Mouse (Mus musculus): Measurements from ENCODE around the gene Endog. TPM values are rescaled to one million over a fixed set of nuclear protein-coding genes. Genes with fewer than 3 reads are reported as not detected.

The Endog gene
- polyA plus RNA-seq, 1 experiment from 2014 or later: 16.4 TPM

DNA sequence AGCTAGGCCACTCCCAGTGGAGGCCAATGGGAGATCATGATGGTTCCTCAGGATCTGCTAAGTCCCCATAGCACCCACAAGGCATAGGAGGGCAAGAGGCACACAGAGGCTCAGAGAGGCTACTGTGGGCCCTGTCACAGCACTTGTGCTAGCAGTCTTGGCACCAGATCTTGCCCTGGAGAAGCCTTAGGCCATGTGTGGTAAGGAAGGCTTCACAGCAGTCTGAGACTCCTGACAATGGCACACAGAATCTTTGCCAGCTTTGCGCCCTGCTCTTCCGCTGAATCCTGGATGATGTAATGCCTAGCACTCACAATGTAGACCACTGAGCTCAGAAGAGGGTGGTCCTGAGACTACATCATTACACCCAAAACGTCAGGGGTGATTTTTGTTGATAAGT lies 23.4 kb downstream of the Endog start:
- H3K27me3 ChIP-seq (ENCODE audit: control insufficient read depth, insufficient read depth, low read length): no peaks in the 10 kb centered on the region
- DNase-seq (ENCODE audit: low spot score) (no peak), ATAC-seq (replicated peaks; ENCODE audit: low FRiP score) (no peak)
- H3K27ac ChIP-seq (ENCODE audit: low read depth, low read length): no peak overlapping the region
- no peak overlapping the region for H3K4me2 ChIP-seq (ENCODE audit: low read depth, low read length, severe bottlenecking)
- H3K4me3 ChIP-seq (ENCODE audit: low read depth, low read length): no peak overlapping the region
- no peak overlapping the region for H3K9ac ChIP-seq (ENCODE audit: low read length)
- no peaks in the 10 kb centered on the region for H3K36me3 ChIP-seq (ENCODE audit: control insufficient read depth, insufficient read depth, low read length)
- H3K9me3 ChIP-seq (ENCODE audit: control insufficient read depth, low read length): no peaks in the 10 kb centered on the region
- H3K4me1 ChIP-seq (replicated peaks; ENCODE audit: control insufficient read depth, insufficient read depth, low read length): no peaks in the 10 kb centered on the region
- 85% methylated on average over 3 of the region's 3 CpGs for WGBS

- no peaks in the 10 kb centered on the region for H3K4me1 ChIP-seq (replicated peaks; ENCODE audit: control insufficient read depth, insufficient read depth, low read length)
- ATAC-seq (replicated peaks; ENCODE audit: low FRiP score) (no peak), DNase-seq (ENCODE audit: low spot score) (no peak)
- H3K4me3 ChIP-seq (ENCODE audit: low read depth, low read length): no peak overlapping the region
- 74% methylated on average over 4 of the region's 4 CpGs for WGBS
- H3K27me3 ChIP-seq (ENCODE audit: control insufficient read depth, insufficient read depth, low read length): no peaks in the 10 kb centered on the region
- H3K27ac ChIP-seq (ENCODE audit: low read depth, low read length): no peak overlapping the region
- no peak overlapping the region for H3K4me2 ChIP-seq (ENCODE audit: low read depth, low read length, severe bottlenecking)
- no peaks in the 10 kb centered on the region for H3K9me3 ChIP-seq (ENCODE audit: control insufficient read depth, low read length)
- no peaks in the 10 kb centered on the region for H3K36me3 ChIP-seq (ENCODE audit: control insufficient read depth, insufficient read depth, low read length)
- H3K9ac ChIP-seq (ENCODE audit: low read length): no peak overlapping the region
Observed at GRCm38 (mm10) chr2:30198021-30198420, 26.7 kb downstream of the Endog start.

- WGBS: 79% methylated on average over 1 of the region's 1 CpGs
- Histone ChIP-seq H3K27ac (ENCODE audit: low read depth, low read length) (no peak overlapping the region), H3K9ac (ENCODE audit: low read length) (no peak overlapping the region), H3K27me3 (ENCODE audit: control insufficient read depth, insufficient read depth, low read length) (no peaks in the 10 kb centered on the region), H3K4me3 (ENCODE audit: low read depth, low read length) (no peak overlapping the region), H3K9me3 (ENCODE audit: control insufficient read depth, low read length) (no peaks in the 10 kb centered on the region), H3K4me1 (replicated peaks; ENCODE audit: control insufficient read depth, insufficient read depth, low read length) (no peaks in the 10 kb centered on the region; the same call in 1 of the 2 replicates), H3K4me2 (ENCODE audit: low read depth, low read length, severe bottlenecking) (no peak overlapping the region), H3K36me3 (ENCODE audit: control insufficient read depth, insufficient read depth, low read length) (no peaks in the 10 kb centered on the region)
- ATAC-seq (replicated peaks; ENCODE audit: low FRiP score): no peak
- no peak for DNase-seq (ENCODE audit: low spot score)
Observed at GRCm38 (mm10) chr2:30199984-30200383, 28.7 kb downstream of the Endog start.

DNA sequence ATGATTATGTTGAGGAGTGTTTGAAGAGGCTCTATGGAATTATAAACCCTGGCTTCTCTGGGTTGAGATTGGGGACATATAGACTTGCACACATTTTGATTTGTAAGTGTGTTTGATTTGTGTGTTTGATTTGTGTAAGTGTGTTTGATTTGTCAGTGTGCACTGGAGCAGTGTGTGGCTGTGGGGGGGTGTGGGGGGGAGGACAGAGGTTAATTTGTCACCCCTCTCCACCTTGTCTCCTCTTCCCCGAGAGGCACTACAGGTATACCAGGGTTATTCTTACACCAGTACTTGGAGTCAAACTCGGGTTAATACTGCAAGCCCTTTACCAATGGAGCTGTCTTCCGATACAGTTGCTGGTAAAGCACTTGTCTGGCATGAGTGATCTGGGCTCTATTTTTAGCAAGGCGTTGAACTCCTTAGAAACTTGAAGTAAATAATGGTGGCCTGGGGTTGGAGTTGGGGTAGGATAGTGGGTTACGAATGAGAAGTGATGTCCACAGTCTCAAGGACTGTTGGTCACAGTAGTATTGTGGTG lies 29.2 kb downstream of the Endog start:
- Histone ChIP-seq H3K4me2 (ENCODE audit: low read depth, low read length, severe bottlenecking) (no peak overlapping the region), H3K36me3 (ENCODE audit: control insufficient read depth, insufficient read depth, low read length) (no peaks in the 10 kb centered on the region), H3K4me1 (replicated peaks; ENCODE audit: control insufficient read depth, insufficient read depth, low read length) (no peaks in the 10 kb centered on the region; the same call in 1 of the 2 replicates), H3K9me3 (ENCODE audit: control insufficient read depth, low read length) (no peaks in the 10 kb centered on the region), H3K9ac (ENCODE audit: low read length) (no peak overlapping the region), H3K27ac (ENCODE audit: low read depth, low read length) (no peak overlapping the region), H3K27me3 (ENCODE audit: control insufficient read depth, insufficient read depth, low read length) (no peaks in the 10 kb centered on the region), H3K4me3 (ENCODE audit: low read depth, low read length) (no peak overlapping the region)
- WGBS: 90% methylated on average over 5 of the region's 5 CpGs
- no peak for ATAC-seq (replicated peaks; ENCODE audit: low FRiP score)
- no peak for DNase-seq (ENCODE audit: low spot score)

DNA sequence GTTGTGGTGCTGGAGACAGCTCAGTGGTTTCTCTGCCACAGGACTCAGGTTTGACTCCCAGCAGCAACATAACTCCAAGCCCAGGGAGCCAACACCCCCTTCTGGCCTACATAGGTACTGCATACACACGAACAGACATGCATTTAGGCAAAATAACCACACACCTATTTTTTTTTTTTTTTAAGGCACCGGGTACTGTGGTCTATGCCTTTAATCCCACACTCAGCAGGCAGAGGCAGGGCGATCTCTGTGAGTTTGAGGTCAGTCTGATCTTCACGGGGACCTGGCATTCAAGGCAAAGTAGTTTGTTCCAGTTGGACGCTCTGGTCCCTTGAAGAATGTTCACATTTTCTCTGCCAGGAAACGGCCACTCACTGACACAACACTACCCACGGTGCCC lies 32.1 kb downstream of the Endog start:
- H3K27me3 ChIP-seq (ENCODE audit: control insufficient read depth, insufficient read depth, low read length): no peaks in the 10 kb centered on the region
- H3K27ac ChIP-seq (ENCODE audit: low read depth, low read length): no peak overlapping the region
- no peak overlapping the region for H3K9ac ChIP-seq (ENCODE audit: low read length)
- H3K4me2 ChIP-seq (ENCODE audit: low read depth, low read length, severe bottlenecking): no peak overlapping the region
- ATAC-seq (replicated peaks; ENCODE audit: low FRiP score): no peak
- H3K4me3 ChIP-seq (ENCODE audit: low read depth, low read length): no peak overlapping the region
- DNase-seq (ENCODE audit: low spot score): no peak
- 73% methylated on average over 7 of the region's 7 CpGs for whole genome bisulfite sequencing
- no peaks in the 10 kb centered on the region for H3K9me3 ChIP-seq (ENCODE audit: control insufficient read depth, low read length)
- peaks cover 3% of the 10 kb centered on the region for H3K4me1 ChIP-seq (replicated peaks; ENCODE audit: control insufficient read depth, insufficient read depth, low read length)
- no peaks in the 10 kb centered on the region for H3K36me3 ChIP-seq (ENCODE audit: control insufficient read depth, insufficient read depth, low read length)

DNA sequence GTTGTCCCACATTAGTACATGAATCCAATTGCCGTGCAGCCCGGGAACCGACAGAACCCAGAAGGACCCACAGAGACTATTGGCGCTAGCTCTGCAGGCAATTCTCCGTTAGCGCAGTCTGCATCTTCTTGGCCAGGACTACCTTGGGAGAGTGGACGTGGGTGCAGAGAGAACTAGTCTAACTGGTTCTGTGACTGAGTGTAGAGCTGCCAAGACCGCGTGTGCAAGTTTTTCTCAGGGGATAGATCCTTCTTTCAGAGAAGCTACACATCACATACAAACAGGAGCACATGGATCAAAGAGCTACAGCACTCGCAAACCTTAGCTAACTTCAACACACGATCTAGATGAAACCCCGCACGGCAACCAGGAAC lies 33.9 kb downstream of the Endog start:
- WGBS: 2% methylated on average over 13 of the region's 13 CpGs
- no peak overlapping the region for H3K27ac ChIP-seq (ENCODE audit: low read depth, low read length)
- H3K4me3 ChIP-seq (ENCODE audit: low read depth, low read length): peak overlapping the region; percentile 64
- peaks cover 3% of the 10 kb centered on the region for H3K4me1 ChIP-seq (replicated peaks; ENCODE audit: control insufficient read depth, insufficient read depth, low read length)
- peak overlapping the region; percentile 79 for H3K4me2 ChIP-seq (ENCODE audit: low read depth, low read length, severe bottlenecking)
- DNase-seq (ENCODE audit: low spot score) (no peak), ATAC-seq (replicated peaks; ENCODE audit: low FRiP score) (peak; percentile 44; the same call in 1 of the 2 replicates)
- no peaks in the 10 kb centered on the region for H3K9me3 ChIP-seq (ENCODE audit: control insufficient read depth, low read length)
- H3K27me3 ChIP-seq (ENCODE audit: control insufficient read depth, insufficient read depth, low read length): no peaks in the 10 kb centered on the region
- peak overlapping the region; percentile 58 for H3K9ac ChIP-seq (ENCODE audit: low read length)
- no peaks in the 10 kb centered on the region for H3K36me3 ChIP-seq (ENCODE audit: control insufficient read depth, insufficient read depth, low read length)

- no peak within 1 kb of the TSS for H3K27ac ChIP-seq (ENCODE audit: low read depth, low read length)
- peak; percentile 93 for DNase-seq (ENCODE audit: low spot score)
- H3K9me3 ChIP-seq (ENCODE audit: control insufficient read depth, low read length): no peaks in the 10 kb centered on the region
- peak within 1 kb of the TSS; percentile 79 for H3K4me2 ChIP-seq (ENCODE audit: low read depth, low read length, severe bottlenecking)
- WGBS: under 1% methylated on average over 44 of the region's 44 CpGs
- peak within 1 kb of the TSS; percentile 58 for H3K9ac ChIP-seq (ENCODE audit: low read length)
- H3K36me3 ChIP-seq (ENCODE audit: control insufficient read depth, insufficient read depth, low read length): no peaks in the 10 kb centered on the region
- peaks cover 3% of the 10 kb centered on the region for H3K4me1 ChIP-seq (replicated peaks; ENCODE audit: control insufficient read depth, insufficient read depth, low read length)
- peak; percentile 95 for ATAC-seq (replicated peaks; ENCODE audit: low FRiP score)
- no peaks in the 10 kb centered on the region for H3K27me3 ChIP-seq (ENCODE audit: control insufficient read depth, insufficient read depth, low read length)
- peak within 1 kb of the TSS; percentile 64 for H3K4me3 ChIP-seq (ENCODE audit: low read depth, low read length)
Observed at GRCm38 (mm10) chr2:30205629-30206357, 34.5 kb downstream of the Endog start, which contains the start of gene Kyat1. Gene Kyat1, minus strand, starts transcription at chr2:30205847.

DNA sequence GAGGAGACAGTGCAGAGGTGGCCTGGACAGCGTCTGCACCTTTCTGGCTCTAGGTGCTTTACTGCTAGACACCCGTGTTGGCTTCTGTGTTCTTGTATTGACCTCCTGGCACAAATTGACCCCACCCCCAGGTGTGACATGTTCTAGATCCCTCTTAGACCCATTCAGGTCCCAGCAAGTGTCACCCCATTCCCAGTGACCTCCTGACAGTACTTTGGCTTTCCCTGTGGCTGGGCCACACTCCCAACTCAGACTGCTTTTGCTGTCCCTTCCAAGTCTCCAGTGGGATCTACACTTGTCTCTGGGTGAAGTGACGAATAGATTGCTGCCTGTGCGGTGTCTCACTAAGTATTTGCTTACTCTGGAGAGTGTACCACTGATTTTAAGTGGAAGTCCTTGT lies 36.1 kb downstream of the Endog start:
- no peak for ATAC-seq (replicated peaks; ENCODE audit: low FRiP score)
- WGBS: 82% methylated on average over 4 of the region's 4 CpGs
- Histone ChIP-seq H3K9ac (ENCODE audit: low read length) (no peak overlapping the region), H3K4me3 (ENCODE audit: low read depth, low read length) (no peak overlapping the region), H3K36me3 (ENCODE audit: control insufficient read depth, insufficient read depth, low read length) (no peaks in the 10 kb centered on the region), H3K9me3 (ENCODE audit: control insufficient read depth, low read length) (no peaks in the 10 kb centered on the region), H3K27ac (ENCODE audit: low read depth, low read length) (no peak overlapping the region), H3K4me2 (ENCODE audit: low read depth, low read length, severe bottlenecking) (no peak overlapping the region), H3K27me3 (ENCODE audit: control insufficient read depth, insufficient read depth, low read length) (no peaks in the 10 kb centered on the region), H3K4me1 (replicated peaks; ENCODE audit: control insufficient read depth, insufficient read depth, low read length) (peaks cover 3% of the 10 kb centered on the region)
- DNase-seq (ENCODE audit: low spot score): no peak

GRCm38 (mm10) chr2:30207886-30208285 lies 36.6 kb downstream of the Endog start:
- no peaks in the 10 kb centered on the region for H3K36me3 ChIP-seq (ENCODE audit: control insufficient read depth, insufficient read depth, low read length)
- DNase-seq (ENCODE audit: low spot score) (no peak), ATAC-seq (replicated peaks; ENCODE audit: low FRiP score) (no peak)
- H3K4me1 ChIP-seq (replicated peaks; ENCODE audit: control insufficient read depth, insufficient read depth, low read length): peaks cover 3% of the 10 kb centered on the region
- no peak overlapping the region for H3K4me3 ChIP-seq (ENCODE audit: low read depth, low read length)
- no peak overlapping the region for H3K27ac ChIP-seq (ENCODE audit: low read depth, low read length)
- H3K9ac ChIP-seq (ENCODE audit: low read length): no peak overlapping the region
- no peak overlapping the region for H3K4me2 ChIP-seq (ENCODE audit: low read depth, low read length, severe bottlenecking)
- 72% methylated on average over 5 of the region's 5 CpGs for WGBS
- no peaks in the 10 kb centered on the region for H3K9me3 ChIP-seq (ENCODE audit: control insufficient read depth, low read length)
- no peaks in the 10 kb centered on the region for H3K27me3 ChIP-seq (ENCODE audit: control insufficient read depth, insufficient read depth, low read length)

All from forebrain, embryonic 11.5 days (tissue).